Mouse (Mus musculus) retina, postnatal 1 day (tissue): Measurements from ENCODE around the gene Tmem186.

Experiments used
- DNase-seq: peaks from one replicate; pipeline ENCODE4 v3.0.0-alpha.2; 2012

The Tmem186 gene

DNA sequence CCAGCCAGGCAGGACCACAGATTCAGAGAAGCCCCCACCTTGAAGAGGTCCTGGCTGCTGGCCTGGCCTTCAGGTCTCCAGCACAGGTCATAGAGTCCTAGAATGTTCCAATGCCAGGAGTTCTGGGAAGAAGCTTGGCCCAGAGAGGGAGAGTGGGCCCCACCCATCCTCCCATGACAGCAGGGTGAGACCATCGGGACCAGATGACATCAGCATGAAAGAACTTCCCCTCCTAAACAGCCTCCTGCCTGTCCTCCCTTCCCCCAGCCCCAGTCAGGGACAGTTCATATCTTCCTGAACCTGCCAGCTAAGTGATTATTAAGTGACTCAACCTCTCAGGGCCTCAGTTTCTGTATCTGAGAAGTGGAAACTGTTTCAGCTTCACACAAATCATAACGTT lies 28.9 kb upstream of the Tmem186 start:
- DNase-seq = no peak

- no peak for DNase-seq
Observed at GRCm38 (mm10) chr16:8665367-8665766, 27.9 kb upstream of the Tmem186 start.

GRCm38 (mm10) chr16:8663606-8664539 lies 26.4 kb upstream of the Tmem186 start:
- no peak for DNase-seq

DNA sequence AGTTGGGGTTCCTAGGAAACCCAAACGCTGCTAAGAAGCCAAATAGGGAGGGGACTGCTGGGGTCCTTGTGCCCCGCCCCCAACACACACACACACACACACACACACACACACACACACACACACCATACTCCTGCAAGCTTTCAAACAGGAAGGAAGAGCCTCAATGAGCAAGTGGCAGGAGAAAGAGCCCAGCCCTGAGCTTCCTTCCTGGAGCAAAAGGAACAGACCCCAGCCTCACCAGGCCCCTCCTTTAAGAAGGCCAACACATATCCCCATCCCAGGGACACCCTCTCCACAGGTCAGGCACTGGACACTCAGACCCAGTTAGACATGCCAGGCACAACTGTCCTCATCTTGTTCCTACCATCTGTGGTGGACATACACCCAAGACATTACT lies 25.5 kb upstream of the Tmem186 start:
- no peak for DNase-seq

- no peak for DNase-seq
Observed at GRCm38 (mm10) chr16:8658764-8659163, 21.3 kb upstream of the Tmem186 start.

DNA sequence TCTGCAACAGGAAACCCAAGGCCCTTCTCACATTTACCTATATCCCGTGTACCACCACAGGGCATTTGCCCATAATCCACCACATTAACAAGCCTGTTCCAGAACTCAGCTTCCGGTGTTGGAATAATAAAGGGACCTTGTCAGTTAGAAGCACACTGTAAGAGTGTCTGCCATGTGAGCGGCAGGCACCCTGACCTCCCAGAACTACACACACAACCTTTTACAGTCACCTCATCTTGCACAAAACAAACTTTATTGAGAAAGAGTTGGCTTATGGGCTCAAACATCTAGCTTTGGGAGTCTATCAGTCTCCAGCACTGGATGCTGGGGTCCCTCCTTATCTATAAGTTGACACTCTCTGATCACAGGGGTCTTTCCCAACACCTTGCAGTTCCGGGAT lies 20.8 kb upstream of the Tmem186 start:
- DNase-seq = no peak

- no peak for DNase-seq
Observed at GRCm38 (mm10) chr16:8656256-8656655, 18.7 kb upstream of the Tmem186 start.

- no peak for DNase-seq
Observed at GRCm38 (mm10) chr16:8655599-8655998, 18.1 kb upstream of the Tmem186 start.

GRCm38 (mm10) chr16:8655108-8655507 lies 17.6 kb upstream of the Tmem186 start:
- no peak for DNase-seq

- no peak for DNase-seq
Observed at GRCm38 (mm10) chr16:8650007-8650406, 12.5 kb upstream of the Tmem186 start.

DNA sequence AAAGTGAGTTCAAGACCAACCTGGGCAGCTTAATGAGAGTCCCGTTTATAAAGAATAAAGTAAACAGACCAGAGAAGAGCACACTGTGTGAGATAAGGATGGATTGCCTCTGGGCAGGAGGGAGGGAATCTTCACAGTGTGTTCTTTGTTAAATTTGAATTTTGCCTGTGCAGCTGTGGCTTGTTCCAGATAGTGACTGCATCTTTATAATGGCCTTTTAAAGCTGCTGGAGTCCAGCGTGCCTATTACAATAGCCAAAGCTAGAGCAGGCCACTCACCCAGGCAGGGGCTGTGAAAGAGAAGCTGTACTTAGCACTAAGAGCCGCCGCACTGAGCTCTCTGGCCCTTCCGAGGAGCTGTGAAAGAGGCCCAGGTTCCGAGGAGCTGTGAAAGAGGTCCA lies 8.0 kb upstream of the Tmem186 start:
- no peak for DNase-seq

- DNase-seq = peak; percentile 51
Observed at GRCm38 (mm10) chr16:8643855-8644254, 6.3 kb upstream of the Tmem186 start.

DNA sequence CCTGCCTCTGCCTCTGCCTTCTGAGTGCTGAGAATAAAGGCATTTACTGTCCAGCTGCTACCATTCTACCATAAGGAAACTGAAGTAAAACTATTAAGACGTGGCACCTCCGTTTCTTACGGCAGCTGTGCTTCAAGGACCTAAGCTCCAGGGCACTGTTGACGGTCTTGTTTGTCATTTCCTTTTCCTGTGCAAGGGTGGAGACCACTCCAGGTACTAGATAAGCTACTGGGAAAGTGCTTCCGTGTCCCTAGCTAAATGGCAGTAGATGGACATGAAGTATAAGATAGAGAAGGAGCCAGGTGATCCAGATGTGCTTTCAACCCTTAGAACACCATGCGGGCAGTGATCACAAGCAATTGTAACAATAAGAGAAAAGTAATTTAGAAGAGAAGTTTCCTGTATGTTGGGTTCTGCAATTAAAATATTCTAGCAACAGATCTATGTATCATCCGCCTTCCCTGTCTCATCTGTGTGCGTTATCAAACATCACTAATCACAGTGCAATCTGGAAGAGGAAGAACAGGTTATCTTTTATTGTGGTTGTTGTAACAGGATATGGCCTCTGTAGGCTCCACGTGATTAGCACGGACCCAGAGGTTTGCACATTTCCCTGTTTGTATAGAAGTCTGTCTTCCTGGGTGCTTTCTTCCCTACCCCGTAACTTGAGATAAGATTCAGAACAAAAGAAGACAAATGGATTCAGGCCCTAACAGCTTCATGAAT lies 2.1 kb upstream of the Tmem186 start:
- DNase-seq = no peak

DNA sequence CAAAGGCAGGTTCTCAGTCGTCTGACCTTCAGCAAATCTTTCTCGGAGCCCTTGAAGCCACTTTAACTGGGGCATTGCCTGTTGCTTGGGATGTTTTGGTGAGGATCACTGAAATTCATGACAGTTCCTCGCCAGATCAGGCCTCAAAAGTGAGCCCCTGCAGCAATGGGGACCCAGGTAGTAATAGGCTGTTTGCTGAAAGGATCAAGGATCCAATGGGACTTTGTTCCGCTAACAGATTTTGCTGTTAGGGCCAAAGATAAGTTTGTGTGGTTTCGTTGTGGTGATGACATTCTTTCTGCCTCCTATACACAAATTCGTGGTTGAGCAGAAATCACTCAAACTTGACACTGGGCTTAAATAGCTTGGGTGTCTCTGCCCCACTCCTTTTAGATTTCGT lies 619 bp upstream of the Tmem186 start:
- DNase-seq = no peak

DNA sequence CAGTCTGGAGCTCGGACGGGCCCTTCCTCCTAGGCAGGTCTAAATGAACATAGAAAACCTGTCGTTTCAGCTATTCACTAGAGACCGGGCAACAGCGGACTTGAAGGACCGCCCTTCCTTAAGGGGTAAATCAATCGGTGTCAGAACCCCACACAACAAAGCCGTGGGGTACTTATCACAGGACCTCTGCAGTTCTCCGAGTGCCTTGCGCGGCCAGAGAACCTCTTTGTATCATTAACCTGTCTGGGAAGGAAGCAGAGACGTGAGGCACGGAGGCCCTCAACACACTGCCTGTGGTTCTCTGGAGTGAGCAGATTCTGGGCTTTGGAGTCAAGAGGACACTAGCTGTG lies 670 bp downstream of the Tmem186 start:
- DNase-seq = no peak

DNA sequence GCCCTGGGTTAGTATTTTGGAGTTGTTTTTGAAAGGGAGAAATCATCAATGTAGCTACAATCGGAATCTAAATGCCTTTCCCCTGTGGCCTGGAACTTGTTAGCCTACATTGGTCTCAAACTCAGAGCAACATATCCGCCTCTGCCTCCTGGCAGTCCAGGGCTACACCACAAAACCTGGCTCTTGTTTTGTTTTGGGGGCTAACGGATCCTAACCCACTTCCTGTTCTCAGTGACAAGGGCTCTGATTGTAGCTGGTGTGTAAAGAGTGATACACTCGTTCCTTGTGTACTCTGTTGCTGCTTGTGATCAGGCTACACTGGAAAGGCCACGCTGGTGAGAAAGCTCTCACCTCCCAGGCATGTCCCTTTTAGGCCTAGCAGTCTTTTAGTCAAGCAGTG lies 6.1 kb downstream of the Tmem186 start:
- no peak for DNase-seq

DNA sequence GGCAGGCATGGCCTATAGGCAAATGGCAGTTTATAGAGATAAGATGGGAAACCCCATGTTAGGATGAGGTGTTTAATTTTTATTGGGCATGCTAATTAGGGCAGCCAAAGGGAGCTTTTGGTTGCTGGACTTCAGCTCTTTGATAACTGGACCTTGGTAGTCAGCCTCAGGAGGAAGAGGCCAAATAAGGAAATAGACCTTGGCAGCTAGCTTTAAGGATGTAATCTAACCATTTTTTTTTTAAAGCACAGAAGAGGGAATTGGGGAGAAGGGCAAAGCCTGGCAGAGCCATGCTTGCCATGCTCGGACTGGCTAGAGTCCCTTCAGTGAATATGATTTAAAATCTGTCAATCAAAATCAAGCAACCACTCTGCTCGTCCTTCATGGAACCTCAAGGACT lies 7.1 kb downstream of the Tmem186 start:
- DNase-seq = no peak

DNA sequence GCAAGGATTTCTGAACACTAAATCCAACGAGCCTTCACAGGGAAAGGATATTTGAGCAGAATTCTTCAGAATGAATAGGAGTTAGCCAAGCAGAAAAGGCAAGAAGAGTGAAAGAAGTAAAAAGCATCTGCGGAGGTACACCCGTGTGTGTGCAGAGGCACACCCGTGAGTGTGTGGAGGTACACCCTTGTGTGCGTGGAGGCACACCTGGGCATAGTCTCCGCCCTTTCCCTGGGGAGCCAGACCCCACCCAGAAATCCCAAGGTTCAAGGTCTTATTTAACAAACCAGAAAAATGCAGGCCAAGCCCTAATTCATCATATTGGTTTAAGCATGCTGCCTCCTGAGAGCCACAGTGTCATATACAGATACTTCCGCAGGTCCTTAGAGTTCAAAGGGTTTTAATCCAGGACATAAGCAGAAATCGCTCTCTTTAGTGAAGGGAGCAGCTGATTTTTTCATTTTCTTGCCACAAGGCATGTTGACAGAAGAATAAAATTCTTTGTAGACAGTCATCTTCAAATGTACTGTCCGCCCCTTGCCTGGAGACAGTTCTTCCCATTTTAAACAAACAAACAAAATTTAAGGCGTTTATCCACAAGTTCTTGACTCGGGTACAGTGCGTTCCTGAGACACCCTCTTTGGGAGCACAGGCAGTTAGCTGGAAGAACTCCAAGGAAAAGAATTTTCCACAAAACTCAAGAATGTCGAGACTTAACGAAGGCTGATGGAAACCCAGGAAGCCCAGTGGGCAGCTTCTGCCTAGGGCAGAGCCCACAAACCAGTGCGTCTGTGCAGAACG lies 17.0 kb downstream of the Tmem186 start:
- DNase-seq = no peak

- DNase-seq = no peak
Observed at GRCm38 (mm10) chr16:8619659-8620314, 17.7 kb downstream of the Tmem186 start.

GRCm38 (mm10) chr16:8613447-8613846 lies 24.1 kb downstream of the Tmem186 start:
- DNase-seq = no peak

DNA sequence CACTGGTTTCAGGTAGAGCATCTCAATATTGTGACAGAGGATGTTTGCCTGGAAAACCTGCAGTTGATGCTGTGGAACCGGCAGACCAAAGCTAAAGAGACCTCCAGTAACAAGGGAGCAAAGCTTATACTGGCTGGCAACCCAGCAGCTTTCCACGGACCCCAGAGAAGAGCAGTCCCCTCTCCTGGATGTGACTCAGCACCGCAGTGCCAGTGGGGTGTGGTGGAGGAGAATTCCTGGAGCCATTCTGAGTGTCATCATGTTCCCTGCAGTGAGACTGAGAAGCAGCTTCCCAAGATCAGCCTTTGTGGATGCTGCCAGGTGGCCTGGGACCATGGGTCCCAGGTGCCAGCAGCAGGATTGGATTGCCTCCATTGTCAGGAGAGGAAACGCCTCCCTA lies 24.5 kb downstream of the Tmem186 start:
- no peak for DNase-seq

DNA sequence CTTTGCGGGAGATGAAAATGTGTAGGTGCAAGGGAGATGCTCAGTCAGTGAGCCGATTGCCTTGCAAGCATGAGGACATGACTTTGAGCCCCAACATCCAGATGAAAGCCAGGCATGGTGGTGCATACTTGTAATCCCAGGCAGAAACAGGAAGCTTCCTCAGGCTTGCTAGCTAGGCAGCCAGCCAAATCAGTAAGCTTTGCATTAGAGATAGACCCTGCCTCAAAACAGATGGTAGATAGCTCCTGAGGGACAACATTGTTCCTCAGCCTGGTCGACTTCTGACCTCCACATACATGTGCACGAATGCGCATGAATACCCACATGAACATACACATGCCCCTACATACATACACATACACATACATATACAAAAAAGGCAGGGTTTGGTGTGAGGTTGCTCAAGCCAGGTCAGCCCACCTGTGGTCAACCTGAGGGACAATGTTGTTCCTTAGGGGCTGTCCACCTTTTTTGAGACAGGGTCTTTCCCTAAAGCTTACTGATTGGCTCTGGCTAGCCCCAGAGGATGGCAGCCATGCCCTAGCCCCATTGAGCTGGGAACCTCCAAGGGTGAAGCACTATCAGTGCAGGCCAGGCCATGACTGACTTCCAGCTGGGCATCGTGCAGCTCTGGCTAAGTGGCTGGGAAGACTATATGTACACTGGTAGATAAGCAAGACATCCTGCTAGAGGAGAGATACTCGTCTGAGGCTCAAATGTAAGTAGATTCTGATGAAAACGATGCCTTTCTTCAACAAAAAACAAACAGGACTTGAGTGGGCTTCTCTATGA lies 25.1 kb downstream of the Tmem186 start:
- DNase-seq = no peak
